Mouse (Mus musculus) megakaryocyte, embryonic 14.5 days (primary cell): ENCODE measurements at regions not wholly inside any gene's neighbourhood (a gene's known extent, or its start where the extent isn't known, plus 50 kb on each side); places are given as distances from the start of the nearest gene placed in this dataset.

ENCODE experiments used
- FLI1 ChIP-seq: IDR thresholded peaks from 2 replicates; pipeline ENCODE4 v1.6.1; 2012; ENCODE audit warnings: low read length, inconsistent platforms, mixed read lengths
- GATA1 ChIP-seq: IDR thresholded peaks from 3 replicates; pipeline ENCODE4 v1.6.1; 2012; ENCODE audit warnings: mixed read lengths, low read length, inconsistent platforms, borderline replicate concordance

- no peak for TF ChIP-seq GATA1
- no peak for TF ChIP-seq FLI1
Observed at GRCm38 (mm10) chr7:72835423-72835822, 529.0 kb upstream of the Mctp2 start.
